Mouse (Mus musculus): Measurements from ENCODE around the gene Gm48551. TPM values are rescaled to one million over a fixed set of nuclear protein-coding genes. Genes with fewer than 3 reads are reported as not detected.
A peak's percentile ranks its signal among the peaks of the same experiment; 100 is the strongest.

The Gm48551 gene
- polyA plus RNA-seq, 1 experiment from 2014 or later, result 5.9 TPM

- ATAC-seq (ENCODE audit: low FRiP score), result peak; percentile 97
- peak overlapping the region; percentile 88 for H3K4me3 ChIP-seq
- peaks cover 16% of the 10 kb centered on the region for H3K36me3 ChIP-seq
- H3K9me3 ChIP-seq (replicated peaks), result no peaks in the 10 kb centered on the region
- H3K4me1 ChIP-seq, result peaks cover 27% of the 10 kb centered on the region
- peak overlapping the region; percentile 82 for H3K4me2 ChIP-seq (replicated peaks)
- H3K27me3 ChIP-seq, result no peaks in the 10 kb centered on the region
- under 1% methylated on average over 44 of the region's 46 CpGs for WGBS
- peak overlapping the region; percentile 96 for H3K9ac ChIP-seq
- peak overlapping the region; percentile 77 for H3K27ac ChIP-seq
Observed at GRCm38 (mm10) chr10:81378553-81379182, 5.6 kb upstream of the Gm48551 start.

- H3K27me3 ChIP-seq, result no peaks in the 10 kb centered on the region
- H3K9ac ChIP-seq, result peak overlapping the region; percentile 43
- peaks cover 27% of the 10 kb centered on the region for H3K4me1 ChIP-seq
- H3K9me3 ChIP-seq (replicated peaks), result no peaks in the 10 kb centered on the region
- ATAC-seq (ENCODE audit: low FRiP score), result no peak
- H3K4me3 ChIP-seq, result peak overlapping the region; percentile 88
- peaks cover 11% of the 10 kb centered on the region for H3K36me3 ChIP-seq
- H3K4me2 ChIP-seq (replicated peaks), result peak overlapping the region; percentile 82
- WGBS, result 54% methylated on average over 3 of the region's 3 CpGs
- peak overlapping the region; percentile 77 for H3K27ac ChIP-seq
Observed at GRCm38 (mm10) chr10:81379183-81379553, 5.1 kb upstream of the Gm48551 start.

GRCm38 (mm10) chr10:81379809-81380378 lies 4.4 kb upstream of the Gm48551 start:
- no peak overlapping the region for H3K4me2 ChIP-seq (replicated peaks)
- no peak overlapping the region for H3K27ac ChIP-seq
- peaks cover 30% of the 10 kb centered on the region for H3K4me1 ChIP-seq
- ATAC-seq (ENCODE audit: low FRiP score), result no peak
- peaks cover 6% of the 10 kb centered on the region; the same call in 1 of the 2 replicates for H3K36me3 ChIP-seq
- H3K4me3 ChIP-seq, result no peak overlapping the region
- no peaks in the 10 kb centered on the region for H3K27me3 ChIP-seq
- 93% methylated on average over 6 of the region's 6 CpGs for WGBS
- no peaks in the 10 kb centered on the region for H3K9me3 ChIP-seq (replicated peaks)
- H3K9ac ChIP-seq, result no peak overlapping the region

GRCm38 (mm10) chr10:81382039-81382438 lies 2.2 kb upstream of the Gm48551 start:
- H3K27ac ChIP-seq, result no peak overlapping the region

GRCm38 (mm10) chr10:81384605-81384982 lies 328 bp downstream of the Gm48551 start:
- H3K27me3 ChIP-seq, result no peaks in the 10 kb centered on the region
- H3K27ac ChIP-seq, result peak overlapping the region; percentile 77
- WGBS, result under 1% methylated on average over 19 of the region's 19 CpGs
- no peaks in the 10 kb centered on the region for H3K9me3 ChIP-seq (replicated peaks)
- peak overlapping the region; percentile 87 for H3K4me2 ChIP-seq (replicated peaks)
- peak overlapping the region; percentile 79 for H3K9ac ChIP-seq
- peaks cover 32% of the 10 kb centered on the region for H3K36me3 ChIP-seq
- H3K4me3 ChIP-seq, result peak overlapping the region; percentile 91
- H3K4me1 ChIP-seq, result peaks cover 15% of the 10 kb centered on the region
- ATAC-seq (ENCODE audit: low FRiP score), result peak; percentile 30

More at GRCm38 (mm10) chr10:81382039-81382438, 2.2 kb upstream of the Gm48551 start:
- Histone ChIP-seq H3K9ac (0 out of 2 replicates have a peak overlapping the region, but pooled peaks have one; percentile 38), H3K36me3 (peaks cover 13% of the 10 kb centered on the region), H3K27me3 (no peaks in the 10 kb centered on the region), H3K4me1 (peaks cover 25% of the 10 kb centered on the region), H3K4me3 (no peak overlapping the region), H3K4me2 (replicated peaks) (no peak overlapping the region), H3K9me3 (replicated peaks) (no peaks in the 10 kb centered on the region)
- no peak for ATAC-seq (ENCODE audit: low FRiP score)
- WGBS, result 77% methylated on average over 5 of the region's 5 CpGs

GRCm38 (mm10) chr10:81385603-81386306 lies 1.5 kb downstream of the Gm48551 start:
- Histone ChIP-seq H3K4me3 (peak overlapping the region; percentile 91; the same call in 1 of the 2 replicates), H3K4me1 (peaks cover 15% of the 10 kb centered on the region), H3K27me3 (no peaks in the 10 kb centered on the region), H3K9me3 (replicated peaks) (no peaks in the 10 kb centered on the region), H3K36me3 (peaks cover 32% of the 10 kb centered on the region), H3K4me2 (replicated peaks) (peak overlapping the region; percentile 87), H3K27ac (no peak overlapping the region), H3K9ac (peak overlapping the region; percentile 79; the same call in 1 of the 2 replicates)
- 81% methylated on average over 22 of the region's 22 CpGs for WGBS
- no peak for ATAC-seq (ENCODE audit: low FRiP score)

GRCm38 (mm10) chr10:81387716-81388115 lies 3.5 kb downstream of the Gm48551 start:
- peaks cover 14% of the 10 kb centered on the region for H3K4me1 ChIP-seq
- no peak overlapping the region for H3K9ac ChIP-seq
- no peak overlapping the region for H3K4me3 ChIP-seq
- peaks cover 36% of the 10 kb centered on the region for H3K36me3 ChIP-seq
- no peak for ATAC-seq (ENCODE audit: low FRiP score)
- H3K9me3 ChIP-seq (replicated peaks), result no peaks in the 10 kb centered on the region
- no peak overlapping the region for H3K27ac ChIP-seq
- WGBS, result 95% methylated on average over 20 of the region's 20 CpGs
- H3K4me2 ChIP-seq (replicated peaks), result no peak overlapping the region
- no peaks in the 10 kb centered on the region for H3K27me3 ChIP-seq

- Histone ChIP-seq H3K4me1 (peaks cover 23% of the 10 kb centered on the region), H3K4me2 (replicated peaks) (no peak within 1 kb of the TSS), H3K9ac (no peak within 1 kb of the TSS), H3K27ac (no peak within 1 kb of the TSS), H3K9me3 (replicated peaks) (no peaks in the 10 kb centered on the region), H3K27me3 (no peaks in the 10 kb centered on the region), H3K36me3 (peaks cover 36% of the 10 kb centered on the region), H3K4me3 (no peak within 1 kb of the TSS)
- no peak for ATAC-seq (ENCODE audit: low FRiP score)
- WGBS, result 90% methylated on average over 5 of the region's 5 CpGs
Observed at GRCm38 (mm10) chr10:81388505-81389055, 4.3 kb downstream of the Gm48551 start, which contains the start of gene Gm48552. TSS of gene Gm48552 (plus strand) at chr10:81389005.

GRCm38 (mm10) chr10:81389373-81389772 lies 5.1 kb downstream of the Gm48551 start:
- Histone ChIP-seq H3K27ac (no peak overlapping the region), H3K4me3 (no peak overlapping the region), H3K9ac (no peak overlapping the region), H3K4me1 (peaks cover 28% of the 10 kb centered on the region), H3K9me3 (replicated peaks) (no peaks in the 10 kb centered on the region), H3K4me2 (replicated peaks) (no peak overlapping the region), H3K27me3 (no peaks in the 10 kb centered on the region), H3K36me3 (peaks cover 36% of the 10 kb centered on the region)
- ATAC-seq (ENCODE audit: low FRiP score), result no peak
- WGBS, result 56% methylated on average over 3 of the region's 3 CpGs

- 61% methylated on average over 23 of the region's 23 CpGs for WGBS
- no peaks in the 10 kb centered on the region for H3K27me3 ChIP-seq
- ATAC-seq (ENCODE audit: low FRiP score), result peak; percentile 48
- H3K4me3 ChIP-seq, result no peak overlapping the region
- peaks cover 24% of the 10 kb centered on the region for H3K4me1 ChIP-seq
- no peak overlapping the region for H3K27ac ChIP-seq
- H3K9ac ChIP-seq, result no peak overlapping the region
- no peaks in the 10 kb centered on the region for H3K9me3 ChIP-seq (replicated peaks)
- peaks cover 36% of the 10 kb centered on the region for H3K36me3 ChIP-seq
- no peak overlapping the region for H3K4me2 ChIP-seq (replicated peaks)
Observed at GRCm38 (mm10) chr10:81389801-81390677, 5.8 kb downstream of the Gm48551 start.

GRCm38 (mm10) chr10:81390678-81390965 lies 6.4 kb downstream of the Gm48551 start:
- H3K27ac ChIP-seq, result no peak overlapping the region
- no peak for ATAC-seq (ENCODE audit: low FRiP score)
- no peak overlapping the region for H3K4me3 ChIP-seq
- H3K27me3 ChIP-seq, result no peaks in the 10 kb centered on the region
- peaks cover 18% of the 10 kb centered on the region for H3K4me1 ChIP-seq
- 89% methylated on average over 13 of the region's 13 CpGs for WGBS
- no peaks in the 10 kb centered on the region for H3K9me3 ChIP-seq (replicated peaks)
- H3K4me2 ChIP-seq (replicated peaks), result no peak overlapping the region
- H3K36me3 ChIP-seq, result peaks cover 36% of the 10 kb centered on the region
- H3K9ac ChIP-seq, result no peak overlapping the region

Data from hindbrain, embryonic 12.5 days (tissue).